In the genomic region with DNA sequence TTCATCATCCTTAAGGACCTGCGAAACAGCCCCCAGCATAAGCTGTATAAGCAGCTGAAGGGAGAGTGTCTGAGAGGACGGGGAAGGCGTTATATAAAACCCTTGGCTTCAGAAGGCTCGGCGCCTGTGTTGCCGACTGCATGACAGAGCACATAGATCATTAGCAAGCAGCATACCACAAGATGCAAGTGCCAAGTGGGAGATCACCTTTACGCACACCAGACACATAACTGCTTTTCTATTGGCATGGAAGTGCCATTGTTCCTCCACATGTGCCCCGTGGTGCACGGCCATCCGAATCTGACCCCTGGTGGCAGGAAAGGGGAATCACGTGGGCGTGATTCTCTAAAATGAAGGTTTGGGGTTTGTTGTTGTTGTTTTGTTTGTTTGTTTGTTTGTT, we compare ENCODE assay signal across 8 mouse cellular contexts. TPM values are rescaled to one million over a fixed set of nuclear protein-coding genes. Genes with fewer than 3 reads are reported as not detected.
DNase-seq lines count a peak whose midpoint lies in the region; ATAC-seq and TF ChIP-seq lines count a peak whose summit lies in the region.

No protein-coding gene starts in this region.

- no peaks in the 10 kb centered on the region for H3K4me1 ChIP-seq in liver, embryonic 12.5 days
- H3K4me1 ChIP-seq in forebrain, embryonic 12.5 days, result peaks cover 3% of the 10 kb centered on the region; the same call in 1 of the 2 replicates
- H3K4me1 ChIP-seq in hindbrain, postnatal 0 days (ENCODE audit: insufficient read depth, low read length), result no peaks in the 10 kb centered on the region

- no peaks in the 10 kb centered on the region for H3K36me3 ChIP-seq in liver, embryonic 12.5 days
- no peaks in the 10 kb centered on the region for H3K36me3 ChIP-seq in forebrain, embryonic 12.5 days (replicated peaks)
- no peaks in the 10 kb centered on the region for H3K36me3 ChIP-seq in hindbrain, postnatal 0 days (ENCODE audit: insufficient read depth, low read length)

- H3K4me3 ChIP-seq in liver, embryonic 12.5 days, result no peak overlapping the region
- H3K4me3 ChIP-seq in forebrain, embryonic 12.5 days (replicated peaks), result no peak overlapping the region
- H3K4me3 ChIP-seq in hindbrain, postnatal 0 days (ENCODE audit: low read length), result no peak overlapping the region

- H3K27ac ChIP-seq in liver, embryonic 12.5 days, result no peak overlapping the region
- H3K27ac ChIP-seq in forebrain, embryonic 12.5 days, result no peak overlapping the region
- no peak overlapping the region for H3K27ac ChIP-seq in hindbrain, postnatal 0 days

- H3K4me2 ChIP-seq in liver, embryonic 12.5 days, result no peak overlapping the region
- H3K4me2 ChIP-seq in forebrain, embryonic 12.5 days, result 0 out of 2 replicates have a peak overlapping the region, but pooled peaks have one; percentile 6
- H3K4me2 ChIP-seq in hindbrain, postnatal 0 days (ENCODE audit: low read depth, low read length), result no peak overlapping the region

- ATAC-seq in liver, embryonic 12.5 days, result no peak
- ATAC-seq in forebrain, embryonic 12.5 days (ENCODE audit: low FRiP score), result no peak
- peak; percentile 59 for ATAC-seq in hindbrain, postnatal 0 days
- ATAC-seq in megakaryocyte, adult 5-6 weeks (ENCODE audit: poor library complexity, severe bottlenecking), result peak; percentile 77

- 0 out of 2 replicates have a peak, but pooled peaks cover 17% of the 10 kb centered on the region for H3K27me3 ChIP-seq in liver, embryonic 12.5 days (replicated peaks)
- H3K27me3 ChIP-seq in forebrain, embryonic 12.5 days, result peaks cover 6% of the 10 kb centered on the region
- no peaks in the 10 kb centered on the region for H3K27me3 ChIP-seq in hindbrain, postnatal 0 days (ENCODE audit: insufficient read depth, low read length)

- peak; percentile 28 for DNase-seq in liver
- peak; percentile 67 for DNase-seq in R1 (ENCODE audit: low read depth, low spot score)
- peak; percentile 66 for DNase-seq in hindbrain, postnatal 0 days (ENCODE audit: low spot score)
- DNase-seq in thymus, postnatal 4 days, result peak; percentile 43
- DNase-seq in urinary bladder, adult 2 months (ENCODE audit: low spot score), result no peak

- 35% methylated on average over 12 of the region's 12 CpGs for WGBS in liver, embryonic 12.5 days (ENCODE audit: insufficient replicate concordance)
- 38% methylated on average over 12 of the region's 12 CpGs for WGBS in forebrain, embryonic 12.5 days
- WGBS in hindbrain, postnatal 0 days, result 37% methylated on average over 12 of the region's 12 CpGs

- no peak overlapping the region for H3K9ac ChIP-seq in liver, embryonic 12.5 days
- H3K9ac ChIP-seq in forebrain, embryonic 12.5 days, result no peak overlapping the region
- no peak overlapping the region for H3K9ac ChIP-seq in hindbrain, postnatal 0 days (replicated peaks; ENCODE audit: low read length)

- H3K9me3 ChIP-seq in liver, embryonic 12.5 days (replicated peaks), result no peaks in the 10 kb centered on the region
- no peaks in the 10 kb centered on the region for H3K9me3 ChIP-seq in forebrain, embryonic 12.5 days
- no peaks in the 10 kb centered on the region for H3K9me3 ChIP-seq in hindbrain, postnatal 0 days (ENCODE audit: low read length)

- TF ChIP-seq CTCF in hindbrain, postnatal 0 days (IDR thresholded peaks at IDR 0.05; ENCODE audit: low read depth), result peak; percentile 92

RNA-seq across cellular contexts. Expression of a gene that starts 16.6 kb away (rescaled TPM):
- 0.85 and 1.2 TPM in 2 replicates for polyA plus RNA-seq in liver, embryonic 12.5 days (2016; fragmentation: Nextera tagmentation; extraction: Ambion mirVana)
- 5.0 and 5.8 TPM in 2 replicates for polyA plus RNA-seq in forebrain, embryonic 12.5 days (2016; fragmentation: Nextera tagmentation; extraction: Ambion mirVana)
- total RNA-seq in hindbrain, postnatal 0 days (2014; rRNA removed), result 21.9 and 29.9 TPM in 2 replicates
- polyA plus RNA-seq in hindbrain, postnatal 0 days (2015; fragmentation: Nextera tagmentation; extraction: Ambion mirVana), result 28.4 and 29.2 TPM in 2 replicates
- 0.25 TPM in 1 of 2 replicates, not detected in the other for total RNA-seq in megakaryocyte, adult 5-6 weeks (2015)
- 0.04 and 0.18 TPM in 2 replicates for total RNA-seq in megakaryocyte, adult 5-6 weeks (2017)
- polyA plus RNA-seq in urinary bladder, adult 2 months (2012; rRNA removed), result 12.9 and 13.5 TPM in 2 replicates

RNA-seq across cellular contexts. Expression of a gene that starts 40.0 kb away (rescaled TPM):
- polyA plus RNA-seq in liver, embryonic 12.5 days (2016; fragmentation: Nextera tagmentation; extraction: Ambion mirVana), result 26.9 and 28.4 TPM in 2 replicates
- polyA plus RNA-seq in forebrain, embryonic 12.5 days (2016; fragmentation: Nextera tagmentation; extraction: Ambion mirVana), result 37.6 and 40.1 TPM in 2 replicates
- total RNA-seq in hindbrain, postnatal 0 days (2014; rRNA removed), result 18.0 and 22.6 TPM in 2 replicates
- 22.6 and 23.1 TPM in 2 replicates for polyA plus RNA-seq in hindbrain, postnatal 0 days (2015; fragmentation: Nextera tagmentation; extraction: Ambion mirVana)
- total RNA-seq in megakaryocyte, adult 5-6 weeks (2015), result 10.9 and 12.1 TPM in 2 replicates
- 18.8 and 20.5 TPM in 2 replicates for total RNA-seq in megakaryocyte, adult 5-6 weeks (2017)
- polyA plus RNA-seq in urinary bladder, adult 2 months (2012; rRNA removed), result 13.3 and 13.4 TPM in 2 replicates

RNA-seq across cellular contexts. Expression of a gene that starts 40.0 kb away (rescaled TPM):
- 11.6 and 11.7 TPM in 2 replicates for polyA plus RNA-seq in liver, embryonic 12.5 days (2016; fragmentation: Nextera tagmentation; extraction: Ambion mirVana)
- 36.2 and 38.6 TPM in 2 replicates for polyA plus RNA-seq in forebrain, embryonic 12.5 days (2016; fragmentation: Nextera tagmentation; extraction: Ambion mirVana)
- 65.6 and 66.8 TPM in 2 replicates for total RNA-seq in hindbrain, postnatal 0 days (2014; rRNA removed)
- 79.7 and 80.3 TPM in 2 replicates for polyA plus RNA-seq in hindbrain, postnatal 0 days (2015; fragmentation: Nextera tagmentation; extraction: Ambion mirVana)
- total RNA-seq in megakaryocyte, adult 5-6 weeks (2015), result 20.8 and 25.2 TPM in 2 replicates
- total RNA-seq in megakaryocyte, adult 5-6 weeks (2017), result 20.7 and 20.9 TPM in 2 replicates
- polyA plus RNA-seq in urinary bladder, adult 2 months (2012; rRNA removed), result 37.4 and 47.6 TPM in 2 replicates

RNA-seq across cellular contexts. Expression of a gene that starts 56.8 kb away (rescaled TPM):
- not detected in 2 replicates for polyA plus RNA-seq in liver, embryonic 12.5 days (2016; fragmentation: Nextera tagmentation; extraction: Ambion mirVana)
- not detected in 2 replicates for polyA plus RNA-seq in forebrain, embryonic 12.5 days (2016; fragmentation: Nextera tagmentation; extraction: Ambion mirVana)
- total RNA-seq in hindbrain, postnatal 0 days (2014; rRNA removed), result not detected in 2 replicates
- not detected in 2 replicates for polyA plus RNA-seq in hindbrain, postnatal 0 days (2015; fragmentation: Nextera tagmentation; extraction: Ambion mirVana)
- total RNA-seq in megakaryocyte, adult 5-6 weeks (2015), result not detected in 2 replicates
- not detected in 2 replicates for total RNA-seq in megakaryocyte, adult 5-6 weeks (2017)
- not detected in 2 replicates for polyA plus RNA-seq in urinary bladder, adult 2 months (2012; rRNA removed)

Comparison
In these comparisons a context has a peak if more than half of its experiments do, and no peak if none do; other contexts are left out.
1. ATAC-seq: peak in hindbrain, postnatal 0 days (single experiment) and megakaryocyte, adult 5-6 weeks (single experiment); none in liver, embryonic 12.5 days (single experiment) and forebrain, embryonic 12.5 days (single experiment).